Mouse (Mus musculus) liver, embryonic 16.5 days (tissue): ENCODE data around the gene Entpd6. TPM values are rescaled to one million over a fixed set of nuclear protein-coding genes. Genes with fewer than 3 reads are reported as not detected.

ENCODE experiments used
- ATAC-seq: fragments of 200-750 bp; cut with Nextera tagmentation; 2 replicates; pipeline ENCODE4 v1.8.0; 2017; ENCODE audit warnings: low read depth, mild to moderate bottlenecking, moderate number of reproducible peaks, moderate library complexity
- H3K27ac ChIP-seq: fragments of 300-500 bp; sonication (generic); 2 replicates; pipeline ENCODE4 v1.5.1; 2014; ENCODE audit warnings: mild to moderate bottlenecking, low read length
- H3K27me3 ChIP-seq: fragments of 300-500 bp; sonication (generic); 2 replicates; pipeline ENCODE4 v1.6.1; 2014; ENCODE audit warnings: low read depth, low read length, mixed read lengths; ENCODE audit not compliant: control insufficient read depth, insufficient read depth
- H3K36me3 ChIP-seq: fragments of 300-500 bp; sonication (generic); 2 replicates; pipeline ENCODE4 v1.6.1; 2014; ENCODE audit warnings: mild to moderate bottlenecking; ENCODE audit not compliant: control insufficient read depth, insufficient read depth
- H3K4me1 ChIP-seq: fragments of 300-500 bp; sonication (generic); 2 replicates; pipeline ENCODE4 v1.6.1; 2014; ENCODE audit warnings: low read depth, low read length, mixed read lengths; ENCODE audit not compliant: control insufficient read depth
- H3K4me2 ChIP-seq: fragments of 300-500 bp; sonication (generic); 2 replicates; pipeline ENCODE4 v1.6.1; 2014; ENCODE audit warnings: low read depth, low read length, mixed read lengths
- H3K4me3 ChIP-seq: fragments of 300-500 bp; sonication (generic); 2 replicates; pipeline ENCODE4 v1.5.1; 2014; ENCODE audit warnings: low read depth, mild to moderate bottlenecking, low read length
- H3K9ac ChIP-seq: fragments of 300-500 bp; sonication (generic); 2 replicates; pipeline ENCODE4 v1.6.1; 2014; ENCODE audit warnings: low read depth, low read length
- H3K9me3 ChIP-seq: fragments of 300-500 bp; sonication (generic); replicated peaks from 2 replicates; pipeline ENCODE4 v1.6.1; 2016; ENCODE audit warnings: low read length; ENCODE audit not compliant: control insufficient read depth
- WGBS: fragments of 180-500 bp; shearing (Covaris S2); extraction: QIAGEN DNeasy Blood & Tissue Kit; methylation state at CpG from one replicate; pipeline ENCODE4 v1.1.7; 2014; ENCODE audit not compliant: insufficient replicate concordance; 5-methylcytosine and 5-hydroxymethylcytosine counted together
- polyA plus RNA-seq: library from polyadenylated mRNA; unstranded; fragments of >200 nt; fragmentation: Nextera tagmentation; extraction: Ambion mirVana; gene quantifications from 2 replicates; pipeline ENCODE4 v1.2.1, GENCODE M21; 2015

Entpd6 gene
- polyA plus RNA-seq, result 11.0 and 12.2 TPM in 2 replicates

DNA sequence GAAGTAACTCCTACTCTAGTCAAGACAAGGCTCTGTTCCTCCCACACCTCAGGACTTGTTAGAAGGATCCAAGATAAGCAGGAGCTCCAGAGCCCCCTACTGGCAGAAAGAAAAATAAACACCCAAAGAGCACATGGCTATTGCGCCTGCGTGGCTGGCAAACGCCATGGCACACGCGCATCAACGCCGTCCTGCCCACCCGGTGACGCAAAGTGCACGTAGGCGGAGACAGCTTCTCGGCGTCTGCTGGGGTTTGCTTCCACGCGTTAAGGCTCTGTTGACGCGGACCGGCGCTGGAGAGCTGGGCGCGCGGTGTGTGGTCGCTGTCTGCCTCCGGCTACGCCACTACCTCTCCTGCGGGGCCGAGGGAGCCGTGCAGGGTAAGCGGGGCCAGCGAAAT, at the start of gene Entpd6:
Gene Entpd6, plus strand, starts transcription at position 189 of the 400 bp plus-strand sequence.
- H3K4me2 ChIP-seq, result peak within 1 kb of the TSS; percentile 92
- peak within 1 kb of the TSS; percentile 73; the same call in 1 of the 2 replicates for H3K27ac ChIP-seq
- no peaks in the 10 kb centered on the region for H3K27me3 ChIP-seq
- H3K36me3 ChIP-seq, result no peaks in the 10 kb centered on the region
- peaks cover 14% of the 10 kb centered on the region for H3K4me1 ChIP-seq
- H3K4me3 ChIP-seq, result peak within 1 kb of the TSS; percentile 69
- ATAC-seq, result peak; percentile 97
- 1% methylated on average over 30 of the region's 30 CpGs for WGBS
- peak within 1 kb of the TSS; percentile 72 for H3K9ac ChIP-seq
- H3K9me3 ChIP-seq, result no peaks in the 10 kb centered on the region

- Histone ChIP-seq H3K4me2 (no peak overlapping the region), H3K4me1 (no peaks in the 10 kb centered on the region), H3K27me3 (no peaks in the 10 kb centered on the region), H3K9me3 (no peaks in the 10 kb centered on the region), H3K9ac (no peak overlapping the region), H3K4me3 (no peak overlapping the region), H3K27ac (no peak overlapping the region), H3K36me3 (no peaks in the 10 kb centered on the region)
- WGBS, result 63% methylated on average over 4 of the region's 4 CpGs
- no peak for ATAC-seq
Measured at GRCm38 (mm10) chr2:150712167-150712674, 36.6 kb upstream of the Entpd6 start.

GRCm38 (mm10) chr2:150735756-150736576, 12.9 kb upstream of the Entpd6 start:
- ATAC-seq, result no peak
- Histone ChIP-seq H3K4me2 (no peak overlapping the region), H3K9ac (no peak overlapping the region), H3K9me3 (no peaks in the 10 kb centered on the region), H3K36me3 (no peaks in the 10 kb centered on the region), H3K27me3 (no peaks in the 10 kb centered on the region), H3K4me3 (no peak overlapping the region), H3K27ac (no peak overlapping the region), H3K4me1 (no peaks in the 10 kb centered on the region)
- WGBS, result 61% methylated on average over 11 of the region's 11 CpGs

- no peak overlapping the region for H3K4me3 ChIP-seq
- H3K27ac ChIP-seq, result no peak overlapping the region
- H3K9me3 ChIP-seq, result no peaks in the 10 kb centered on the region
- H3K4me1 ChIP-seq, result no peaks in the 10 kb centered on the region
- H3K36me3 ChIP-seq, result no peaks in the 10 kb centered on the region
- H3K9ac ChIP-seq, result no peak overlapping the region
- no peak for ATAC-seq
- no peak overlapping the region for H3K4me2 ChIP-seq
- 58% methylated on average over 9 of the region's 9 CpGs for WGBS
- H3K27me3 ChIP-seq, result no peaks in the 10 kb centered on the region
Measured at GRCm38 (mm10) chr2:150737881-150738280, 11.0 kb upstream of the Entpd6 start.

DNA sequence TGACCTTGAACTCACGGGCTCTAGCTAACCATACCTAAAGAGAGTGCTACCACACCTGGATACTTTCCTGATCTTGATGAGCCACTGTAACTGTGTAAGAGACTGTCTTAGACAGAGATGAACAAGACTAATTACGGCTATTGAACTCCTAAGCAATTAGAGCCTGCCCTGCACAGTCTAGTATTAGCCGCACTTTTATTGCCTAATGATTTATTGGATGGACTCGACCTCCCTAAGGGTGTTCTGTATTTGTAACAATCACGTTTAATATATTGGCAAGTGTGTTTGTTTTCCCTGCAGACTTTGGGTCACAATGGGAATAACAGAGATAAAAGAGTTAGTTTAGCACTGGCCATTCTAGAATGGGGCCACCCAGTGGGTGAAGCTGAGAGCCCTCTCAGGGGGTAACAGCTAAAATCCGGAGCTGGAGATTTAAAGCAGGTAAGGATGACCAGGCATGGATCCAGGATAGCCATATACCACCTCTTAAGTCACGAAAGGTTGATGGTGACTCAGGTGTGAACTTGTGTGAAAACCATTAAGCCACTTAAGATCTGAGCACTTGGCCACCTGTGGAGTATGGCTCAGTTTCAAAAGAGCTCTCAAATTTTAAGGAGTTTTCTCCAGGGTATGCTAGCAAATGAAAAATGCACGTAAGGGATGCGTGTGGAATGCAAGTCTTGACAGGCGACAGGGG, 8.5 kb upstream of the Entpd6 start:
- H3K4me3 ChIP-seq, result no peak overlapping the region
- ATAC-seq, result no peak
- WGBS, result 53% methylated on average over 10 of the region's 10 CpGs

GRCm38 (mm10) chr2:150741405-150741804, 7.4 kb upstream of the Entpd6 start:
- Histone ChIP-seq H3K4me3 (no peak overlapping the region), H3K36me3 (no peaks in the 10 kb centered on the region), H3K9ac (no peak overlapping the region), H3K27ac (no peak overlapping the region), H3K4me1 (no peaks in the 10 kb centered on the region), H3K27me3 (no peaks in the 10 kb centered on the region), H3K4me2 (no peak overlapping the region), H3K9me3 (no peaks in the 10 kb centered on the region)
- ATAC-seq, result no peak
- WGBS, result 43% methylated on average over 4 of the region's 4 CpGs

More for the DNA sequence above, 8.5 kb upstream of the Entpd6 start:
- no peaks in the 10 kb centered on the region for H3K36me3 ChIP-seq
- no peaks in the 10 kb centered on the region for H3K4me1 ChIP-seq
- no peak overlapping the region for H3K4me2 ChIP-seq
- no peak overlapping the region for H3K27ac ChIP-seq
- no peaks in the 10 kb centered on the region for H3K9me3 ChIP-seq
- no peak overlapping the region for H3K9ac ChIP-seq
- H3K27me3 ChIP-seq, result no peaks in the 10 kb centered on the region

GRCm38 (mm10) chr2:150745016-150745415, 3.8 kb upstream of the Entpd6 start:
- 52% methylated on average over 7 of the region's 7 CpGs for WGBS
- Histone ChIP-seq H3K27ac (no peak overlapping the region), H3K9me3 (no peaks in the 10 kb centered on the region), H3K4me3 (no peak overlapping the region), H3K27me3 (no peaks in the 10 kb centered on the region), H3K36me3 (no peaks in the 10 kb centered on the region), H3K4me2 (no peak overlapping the region), H3K4me1 (peaks cover 13% of the 10 kb centered on the region), H3K9ac (no peak overlapping the region)
- ATAC-seq, result no peak

DNA sequence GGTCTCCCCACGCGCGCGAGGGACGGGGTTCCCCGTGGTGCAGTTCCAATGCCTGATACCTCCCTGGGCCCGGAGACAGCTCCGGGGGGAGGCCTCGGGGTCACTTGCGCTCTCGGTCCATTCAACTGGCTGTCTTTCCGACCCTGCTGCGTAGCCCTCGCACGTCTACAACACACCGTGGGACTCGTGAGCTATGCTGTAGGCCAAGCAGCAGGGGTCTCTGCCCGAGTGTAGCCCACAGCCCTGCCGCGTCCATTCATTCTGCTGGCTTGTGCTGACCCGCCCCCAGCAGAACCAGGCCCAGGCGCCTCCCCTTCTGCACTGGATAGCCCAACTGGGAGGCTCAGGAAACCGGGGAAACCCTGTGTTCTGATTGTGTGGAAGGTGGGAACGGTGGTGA, 441 bp downstream of the Entpd6 start:
- Histone ChIP-seq H3K36me3 (no peaks in the 10 kb centered on the region), H3K9ac (peak overlapping the region; percentile 72), H3K27me3 (no peaks in the 10 kb centered on the region), H3K4me1 (peaks cover 14% of the 10 kb centered on the region), H3K27ac (peak overlapping the region; percentile 73; the same call in 1 of the 2 replicates), H3K9me3 (no peaks in the 10 kb centered on the region), H3K4me2 (peak overlapping the region; percentile 92), H3K4me3 (peak overlapping the region; percentile 69)
- ATAC-seq, result peak; percentile 42
- under 1% methylated on average over 24 of the region's 24 CpGs for WGBS
